Mouse (Mus musculus) MEL (cell line): ENCODE measurements around the gene Siah1a. TPM values are rescaled to one million over a fixed set of nuclear protein-coding genes. Genes with fewer than 3 reads are reported as not detected.

Experiments
- DNase-seq: peaks from one replicate; pipeline ENCODE4 v3.0.0; 2011; ENCODE audit warnings: low read depth, low spot score
- H3K27ac ChIP-seq: 2 replicates; pipeline ENCODE4 v1.5.1; 2012; ENCODE audit warnings: low read depth, mild to moderate bottlenecking, control low read depth, low read length, moderate library complexity; ENCODE audit not compliant: control insufficient read depth
- H3K27me3 ChIP-seq, 2 experiments: fragments of 150-350 bp in 1 of 2; sonication (generic) in 1 of 2; 2 replicates each; pipeline ENCODE4 v1.6.1; 2012; ENCODE audit warnings: low read length in 2 of 2, mild to moderate bottlenecking in 2 of 2, improper control_type of control experiment in 1 of 2, moderate library complexity in 1 of 2; ENCODE audit not compliant: insufficient read depth in 2 of 2, control insufficient read depth in 1 of 2
- H3K36me3 ChIP-seq, 2 experiments: 2 replicates each; pipeline ENCODE4 v1.6.1; 2012 to 2014; ENCODE audit warnings: low read length in 2 of 2, improper control_type of control experiment in 1 of 2, inconsistent platforms in 1 of 2, mild to moderate bottlenecking in 1 of 2; ENCODE audit not compliant: insufficient read depth in 2 of 2, control insufficient read depth in 1 of 2
- H3K4me1 ChIP-seq, 2 experiments: fragments of 150-350 bp in 1 of 2; sonication (generic) in 1 of 2; 2 replicates each; pipeline ENCODE4 v1.6.1; 2012; ENCODE audit warnings: low read length in 2 of 2, improper control_type of control experiment in 1 of 2, mild to moderate bottlenecking in 1 of 2; ENCODE audit not compliant: insufficient read depth in 2 of 2, control insufficient read depth in 1 of 2
- H3K4me3 ChIP-seq, 2 experiments: fragments of 150-350 bp in 1 of 2; sonication (generic) in 1 of 2; 2 replicates each; pipeline ENCODE4 v1.5.1; 2012; ENCODE audit warnings: low read depth in 2 of 2, low read length in 2 of 2, mild to moderate bottlenecking in 2 of 2, moderate library complexity in 2 of 2, control low read depth in 1 of 2, improper control_type of control experiment in 1 of 2; ENCODE audit not compliant: control insufficient read depth in 1 of 2, insufficient read depth in 1 of 2
- H3K79me2 ChIP-seq: 2 replicates; pipeline ENCODE4 v1.6.1; 2012; ENCODE audit warnings: mild to moderate bottlenecking, low read length, moderate library complexity; ENCODE audit not compliant: control insufficient read depth, poor library complexity, insufficient read depth
- H3K9ac ChIP-seq: 2 replicates; pipeline ENCODE4 v1.6.1; 2012; ENCODE audit warnings: low read depth, mild to moderate bottlenecking, control low read depth, low read length, moderate library complexity; ENCODE audit not compliant: control insufficient read depth, poor library complexity, severe bottlenecking
- H3K9me3 ChIP-seq: fragments of 150-350 bp; sonication (generic); replicated peaks from 2 replicates; pipeline ENCODE4 v1.6.1; 2012; ENCODE audit warnings: mild to moderate bottlenecking, low read length, improper control_type of control experiment, moderate library complexity; ENCODE audit not compliant: insufficient read depth
- CHD1 ChIP-seq: IDR thresholded peaks from 2 replicates; pipeline ENCODE4 v1.6.1; 2012; ENCODE audit warnings: low read depth, mild to moderate bottlenecking, inconsistent platforms, low read length, improper control_type of control experiment
- CTCF ChIP-seq, 3 experiments: IDR thresholded peaks in 2 of 3; conservative IDR thresholded peaks in 1 of 3; 2 replicates each; pipeline ENCODE4 v1.5.1; 2011 to 2012; ENCODE audit warnings: low read length in 3 of 3, low read depth in 2 of 3, mild to moderate bottlenecking in 2 of 3, improper control_type of control experiment in 1 of 3, inconsistent platforms in 1 of 3, mixed read lengths in 1 of 3, moderate library complexity in 1 of 3; ENCODE audit not compliant: control insufficient read depth in 1 of 3, insufficient read depth in 1 of 3, poor library complexity in 1 of 3, severe bottlenecking in 1 of 3
- E2F4 ChIP-seq: IDR thresholded peaks from 2 replicates; pipeline ENCODE4 v1.6.1; 2011; ENCODE audit warnings: low read depth, low read length, improper control_type of control experiment, borderline replicate concordance
- ETS1 ChIP-seq: IDR thresholded peaks from 2 replicates; pipeline ENCODE4 v1.6.1; 2012; ENCODE audit warnings: low read depth, mild to moderate bottlenecking, inconsistent platforms, low read length, improper control_type of control experiment, moderate library complexity
- HCFC1 ChIP-seq: IDR thresholded peaks from 2 replicates; pipeline ENCODE4 v1.6.1; 2012; ENCODE audit warnings: low read depth, mild to moderate bottlenecking, inconsistent platforms, low read length, improper control_type of control experiment, moderate library complexity
- JUND ChIP-seq: IDR thresholded peaks from 2 replicates; pipeline ENCODE4 v1.6.1; 2011; ENCODE audit warnings: low read depth, mild to moderate bottlenecking, improper control_type of control experiment, low read length
- KAT2A ChIP-seq: conservative IDR thresholded peaks from 2 replicates; pipeline ENCODE4 v1.6.1; 2012; ENCODE audit warnings: low read depth, low read length, improper control_type of control experiment, inconsistent platforms
- MAX ChIP-seq: IDR thresholded peaks from 2 replicates; pipeline ENCODE4 v1.6.1; 2011; ENCODE audit warnings: low read length, improper control_type of control experiment
- MEF2A ChIP-seq: IDR thresholded peaks from 2 replicates; pipeline ENCODE4 v1.6.1; 2014; ENCODE audit warnings: low read depth, mild to moderate bottlenecking, inconsistent platforms, low read length, improper control_type of control experiment; ENCODE audit not compliant: poor library complexity, insufficient replicate concordance, severe bottlenecking; ENCODE audit errors: extremely low read depth
- MXI1 ChIP-seq: IDR thresholded peaks from 2 replicates; pipeline ENCODE4 v1.6.1; 2011; ENCODE audit warnings: mild to moderate bottlenecking, low read depth, low read length, improper control_type of control experiment
- MYB ChIP-seq: IDR thresholded peaks from 2 replicates; pipeline ENCODE4 v1.6.1; 2011; ENCODE audit warnings: mild to moderate bottlenecking, low read depth, low read length, improper control_type of control experiment
- NRF1 ChIP-seq: IDR thresholded peaks from 2 replicates; pipeline ENCODE4 v1.6.1; 2014; ENCODE audit warnings: low read depth, mild to moderate bottlenecking, inconsistent platforms, low read length, improper control_type of control experiment, moderate library complexity; ENCODE audit not compliant: poor library complexity, insufficient read depth, severe bottlenecking
- POLR2A ChIP-seq, 2 experiments: IDR thresholded peaks; 2 replicates each; pipeline ENCODE4 v1.6.1; 2011 to 2012; ENCODE audit warnings: low read length in 2 of 2, mild to moderate bottlenecking in 2 of 2, control low read depth in 1 of 2, improper control_type of control experiment in 1 of 2, low read depth in 1 of 2, moderate library complexity in 1 of 2; ENCODE audit not compliant: control insufficient read depth in 1 of 2, insufficient read depth in 1 of 2, poor library complexity in 1 of 2
- RCOR1 ChIP-seq: IDR thresholded peaks from 2 replicates; pipeline ENCODE4 v1.6.1; 2012; ENCODE audit warnings: low read depth, mild to moderate bottlenecking, inconsistent platforms, low read length, improper control_type of control experiment
- SIN3A ChIP-seq: IDR thresholded peaks from 2 replicates; pipeline ENCODE4 v1.6.1; 2012; ENCODE audit warnings: low read length, improper control_type of control experiment, inconsistent platforms
- TBP ChIP-seq: IDR thresholded peaks from 2 replicates; pipeline ENCODE4 v1.8.0; 2011; ENCODE audit warnings: low read depth, low read length, improper control_type of control experiment
- UBTF ChIP-seq: IDR thresholded peaks from 2 replicates; pipeline ENCODE4 v1.6.1; 2012; ENCODE audit warnings: low read depth, mild to moderate bottlenecking, inconsistent platforms, low read length, improper control_type of control experiment, moderate library complexity, borderline replicate concordance; ENCODE audit not compliant: insufficient read depth
- USF1 ChIP-seq: IDR thresholded peaks from 2 replicates; pipeline ENCODE4 v1.6.1; 2014; ENCODE audit warnings: low read depth, mild to moderate bottlenecking, inconsistent platforms, low read length, improper control_type of control experiment, moderate library complexity
- USF2 ChIP-seq, 2 experiments: IDR thresholded peaks; 2 replicates each; pipeline ENCODE4 v1.6.1; 2011 to 2012; ENCODE audit warnings: improper control_type of control experiment in 2 of 2, low read length in 2 of 2, borderline replicate concordance in 1 of 2, inconsistent platforms in 1 of 2, low read depth in 1 of 2, mild to moderate bottlenecking in 1 of 2; ENCODE audit not compliant: insufficient read depth in 1 of 2
- ZC3H11A ChIP-seq: IDR thresholded peaks from 2 replicates; pipeline ENCODE4 v1.6.1; 2012; ENCODE audit warnings: low read depth, mild to moderate bottlenecking, inconsistent platforms, low read length, improper control_type of control experiment
- polyA plus RNA-seq, 2 experiments: library from polyadenylated mRNA; stranded (reverse) in 1 of 2; unstranded in 1 of 2; fragments of >175 nt in 1 of 2; fragments of >200 nt in 1 of 2; gene quantifications; 2 replicates each; pipeline versions ENCODE4 v1.2.1 to v1.2.4; 2012; ENCODE audit warnings: low replicate concordance in 2 of 2, low read depth in 1 of 2; ENCODE audit not compliant: insufficient read length in 2 of 2, insufficient read depth in 1 of 2, missing spikeins in 1 of 2
- total RNA-seq: library from RNA; depleted of rRNA; stranded (reverse); fragments of 300-350 nt; gene quantifications from 2 replicates; pipeline ENCODE4 v1.2.3, GENCODE M21; 2012

Siah1a gene
- total and polyA plus RNA-seq, 3 experiments = 8.3 to 12.2 TPM; not detected in 1

- Histone ChIP-seq H3K27me3 (peaks cover 0 to 2% of the 10 kb centered on the region in 2 experiments; a peak in 1 of 4 replicates), H3K27ac (peak overlapping the region; percentile 59), H3K36me3 (peaks cover 0 to 47% of the 10 kb centered on the region in 2 experiments; a peak in 2 of 4 replicates), H3K4me1 (peaks cover 15 to 22% of the 10 kb centered on the region in 2 experiments), H3K9ac (peak overlapping the region; percentile 85), H3K4me3 (peak overlapping the region; percentile 78 to 84), H3K79me2 (peaks cover 50% of the 10 kb centered on the region), H3K9me3 (no peaks in the 10 kb centered on the region)
- TF ChIP-seq MAX (0 out of 2 replicates have a peak, but pooled peaks have one; percentile 22), RCOR1 (0 out of 2 replicates have a peak, but pooled peaks have one; percentile 22), USF1 (peak; percentile 51; the same call in 1 of the 2 replicates), ETS1 (no peak), KAT2A (no peak), SIN3A (peak; percentile 34), CHD1 (peak; percentile 90), MXI1 (peak; percentile 62)
- peak; percentile 45 for DNase-seq
Measured at GRCm38 (mm10) chr8:86744313-86745220, 1.2 kb downstream of the Siah1a start.

- H3K79me2 ChIP-seq = peaks cover 61% of the 10 kb centered on the region
- no peaks in the 10 kb centered on the region for H3K9me3 ChIP-seq
- DNase-seq = peak; percentile 34
- H3K4me1 ChIP-seq = peaks cover 15 to 22% of the 10 kb centered on the region in 2 experiments
- H3K36me3 ChIP-seq = peaks cover 0 to 47% of the 10 kb centered on the region in 2 experiments; a peak in 2 of 4 replicates
- H3K27ac ChIP-seq = peak overlapping the region; percentile 42
- TF ChIP-seq E2F4 = no peak
- TF ChIP-seq USF2 (IDR thresholded peaks at IDR 0.05; ENCODE audit: borderline replicate concordance in 1 of 2, insufficient read depth in 1 of 2, low read depth in 1 of 2, low read length in 2 of 2) = no peak
- no peak for TF ChIP-seq ETS1
- no peak for TF ChIP-seq UBTF
- TF ChIP-seq POLR2A (IDR thresholded peaks at IDR 0.05; ENCODE audit: control insufficient read depth in 1 of 2, insufficient read depth in 1 of 2, low read depth in 1 of 2, low read length in 2 of 2, poor library complexity in 1 of 2) = no peak
- TF ChIP-seq KAT2A = no peak
- TF ChIP-seq ZC3H11A = no peak
- no peak for TF ChIP-seq NRF1
- no peak for TF ChIP-seq MYB
- no peak for TF ChIP-seq TBP
- no peak for TF ChIP-seq HCFC1
- no peak for TF ChIP-seq MXI1
- no peak for TF ChIP-seq CTCF (IDR thresholded peaks at IDR 0.05 in 2 of 3, conservative IDR thresholded peaks at IDR 0.05 in 1 of 3; ENCODE audit: control insufficient read depth in 1 of 3, insufficient read depth in 1 of 3, low read depth in 2 of 3, low read length in 3 of 3, poor library complexity in 1 of 3, severe bottlenecking in 1 of 3)
- TF ChIP-seq CHD1 = no peak
- no peak for TF ChIP-seq JUND
- no peak for TF ChIP-seq SIN3A
- TF ChIP-seq MEF2A = no peak
- 0 out of 2 replicates have a peak overlapping the region, but pooled peaks have one; percentile 36 for H3K9ac ChIP-seq
- no peak overlapping the region for H3K4me3 ChIP-seq
- H3K27me3 ChIP-seq = no peaks in the 10 kb centered on the region
Measured at GRCm38 (mm10) chr8:86742605-86743345, 3.0 kb downstream of the Siah1a start.
